Mouse (Mus musculus): ENCODE results near the gene Ddx54.

- TF ChIP-seq POLR2AphosphoS2 (IDR thresholded peaks at IDR 0.05; ENCODE audit: low read depth, low read length) (no peak), CTCF (conservative IDR thresholded peaks at IDR 0.05 in 1 of 2, IDR thresholded peaks at IDR 0.05 in 1 of 2; ENCODE audit: low read depth in 2 of 2, low read length in 2 of 2) (0 out of 4 replicates have a peak, but pooled peaks of 1 of the 2 experiments have one; percentile 1), MEF2A (IDR thresholded peaks at IDR 0.05; ENCODE audit: borderline replicate concordance, low read depth, low read length) (no peak), E2F4 (IDR thresholded peaks at IDR 0.05; ENCODE audit: insufficient replicate concordance, low read depth, low read length) (no peak), POLR2A (IDR thresholded peaks at IDR 0.05; ENCODE audit: low read depth, low read length) (no peak), PAX5 (IDR thresholded peaks at IDR 0.05; ENCODE audit: low read length) (no peak), TCF12 (IDR thresholded peaks at IDR 0.05; ENCODE audit: low read depth, low read length) (no peak)
Observed at GRCm38 (mm10) chr5:120656281-120656751, 43.8 kb downstream of the Ddx54 start.

Data from CH12.LX (cell line).